Mouse (Mus musculus) CH12.LX (cell line): ENCODE results near the gene Ebf3. TPM values are rescaled to one million over a fixed set of nuclear protein-coding genes. Genes with fewer than 3 reads are reported as not detected.

Experiments used
- DNase-seq: peaks from one replicate; pipeline ENCODE4 v3.0.0-alpha.2; 2013; ENCODE audit errors: extremely low read depth
- H3K27ac ChIP-seq: 2 replicates; pipeline ENCODE4 v1.5.1; 2012; ENCODE audit warnings: low read depth, mild to moderate bottlenecking, control low read depth, moderate library complexity; ENCODE audit not compliant: insufficient read depth
- H3K27me3 ChIP-seq: replicated peaks from 2 replicates; pipeline ENCODE3; 2012; ENCODE audit warnings: inconsistent platforms
- H3K36me3 ChIP-seq, 2 experiments: replicated peaks in 1 of 2; 2 replicates each; pipeline versions ENCODE3 to v1.6.1; 2012; ENCODE audit warnings: inconsistent platforms in 1 of 2, low read length in 1 of 2, mild to moderate bottlenecking in 1 of 2, mixed read lengths in 1 of 2, moderate library complexity in 1 of 2; ENCODE audit not compliant: control insufficient read depth in 1 of 2, insufficient read depth in 1 of 2
- H3K4me1 ChIP-seq, 2 experiments: 2 replicates each; pipeline ENCODE4 v1.6.1; 2012; ENCODE audit warnings: inconsistent platforms in 1 of 2, moderate library complexity in 1 of 2; ENCODE audit not compliant: insufficient read depth in 2 of 2, control insufficient read depth in 1 of 2
- H3K4me2 ChIP-seq: 2 replicates; pipeline ENCODE4 v1.6.1; 2012; ENCODE audit warnings: low read depth, mild to moderate bottlenecking, control low read depth; ENCODE audit not compliant: poor library complexity, insufficient read depth, severe bottlenecking
- H3K4me3 ChIP-seq, 3 experiments: fragments of 150-350 bp in 1 of 3; sonication (generic) in 1 of 3; replicated peaks in 1 of 3; 2 replicates each; pipeline versions ENCODE3 to v1.5.1; 2011 to 2012; ENCODE audit warnings: low read depth in 2 of 3, low read length in 2 of 3, mild to moderate bottlenecking in 2 of 3, moderate library complexity in 2 of 3, control low read depth in 1 of 3, improper control_type of control experiment in 1 of 3, inconsistent platforms in 1 of 3, mixed read lengths in 1 of 3; ENCODE audit not compliant: poor library complexity in 1 of 3
- H3K79me2 ChIP-seq: replicated peaks from 2 replicates; pipeline ENCODE4 v1.6.1; 2012; ENCODE audit warnings: mild to moderate bottlenecking, moderate library complexity; ENCODE audit not compliant: control insufficient read depth, poor library complexity, insufficient read depth, severe bottlenecking; ENCODE audit errors: extremely low read depth
- H3K9ac ChIP-seq: 2 replicates; pipeline ENCODE4 v1.6.1; 2012; ENCODE audit warnings: low read depth, mild to moderate bottlenecking, control low read depth, moderate library complexity; ENCODE audit not compliant: insufficient read depth
- H3K9me3 ChIP-seq: replicated peaks from 2 replicates; pipeline ENCODE3; 2012; ENCODE audit warnings: low read length, inconsistent platforms, mixed read lengths
- BHLHE40 ChIP-seq: IDR thresholded peaks from 2 replicates; pipeline ENCODE4 v1.6.1; 2011; ENCODE audit warnings: mild to moderate bottlenecking, low read depth, low read length, improper control_type of control experiment
- CHD2 ChIP-seq: IDR thresholded peaks from 2 replicates; pipeline ENCODE4 v1.6.1; 2011; ENCODE audit warnings: low read length, improper control_type of control experiment
- CTCF ChIP-seq, 2 experiments: IDR thresholded peaks in 1 of 2; conservative IDR thresholded peaks in 1 of 2; 2 replicates each; pipeline ENCODE4 v1.5.1; 2011 to 2012; ENCODE audit warnings: low read depth in 2 of 2, low read length in 2 of 2, improper control_type of control experiment in 1 of 2, inconsistent platforms in 1 of 2, mild to moderate bottlenecking in 1 of 2, moderate library complexity in 1 of 2
- EP300 ChIP-seq: IDR thresholded peaks from 2 replicates; pipeline ENCODE4 v1.6.1; 2011; ENCODE audit warnings: low read length, improper control_type of control experiment
- ETS1 ChIP-seq: conservative IDR thresholded peaks from 2 replicates; pipeline ENCODE4 v1.6.1; 2012; ENCODE audit warnings: low read depth, mild to moderate bottlenecking, inconsistent platforms, low read length, improper control_type of control experiment, moderate library complexity
- HCFC1 ChIP-seq: IDR thresholded peaks from 2 replicates; pipeline ENCODE4 v1.6.1; 2012; ENCODE audit warnings: low read depth, mild to moderate bottlenecking, inconsistent platforms, low read length, improper control_type of control experiment
- IRF4 ChIP-seq: IDR thresholded peaks from 2 replicates; pipeline ENCODE4 v1.6.1; 2014; ENCODE audit warnings: low read depth, mild to moderate bottlenecking, inconsistent platforms, low read length, improper control_type of control experiment
- JUN ChIP-seq: IDR thresholded peaks from 2 replicates; pipeline ENCODE4 v1.6.1; 2011; ENCODE audit warnings: low read depth, mild to moderate bottlenecking, low read length, improper control_type of control experiment, moderate library complexity; ENCODE audit not compliant: insufficient read depth
- JUND ChIP-seq: conservative IDR thresholded peaks from 2 replicates; pipeline ENCODE4 v1.6.1; 2011; ENCODE audit warnings: low read depth, low read length, improper control_type of control experiment
- KAT2A ChIP-seq: IDR thresholded peaks from 2 replicates; pipeline ENCODE4 v1.6.1; 2012; ENCODE audit warnings: low read length, improper control_type of control experiment, inconsistent platforms; ENCODE audit not compliant: insufficient replicate concordance
- MAFK ChIP-seq: IDR thresholded peaks from 2 replicates; pipeline ENCODE4 v1.6.1; 2011; ENCODE audit warnings: low read length, improper control_type of control experiment; ENCODE audit not compliant: insufficient replicate concordance
- MAX ChIP-seq: IDR thresholded peaks from 2 replicates; pipeline ENCODE4 v1.6.1; 2011; ENCODE audit warnings: low read length, improper control_type of control experiment
- MAZ ChIP-seq: IDR thresholded peaks from 2 replicates; pipeline ENCODE4 v1.6.1; 2012; ENCODE audit warnings: low read depth, mild to moderate bottlenecking, inconsistent platforms, low read length, improper control_type of control experiment, moderate library complexity
- MEF2A ChIP-seq: IDR thresholded peaks from 2 replicates; pipeline ENCODE4 v1.6.1; 2014; ENCODE audit warnings: low read depth, mild to moderate bottlenecking, inconsistent platforms, low read length, improper control_type of control experiment, borderline replicate concordance
- MYC ChIP-seq: IDR thresholded peaks from 2 replicates; pipeline ENCODE4 v1.6.1; 2011; ENCODE audit warnings: low read depth, mild to moderate bottlenecking, improper control_type of control experiment, low read length
- NELFE ChIP-seq: IDR thresholded peaks from 2 replicates; pipeline ENCODE4 v1.6.1; 2011; ENCODE audit warnings: low read depth, low read length, improper control_type of control experiment
- POLR2A ChIP-seq: IDR thresholded peaks from 2 replicates; pipeline ENCODE4 v1.6.1; 2011; ENCODE audit warnings: low read depth, mild to moderate bottlenecking, improper control_type of control experiment, low read length
- POLR2AphosphoS2 ChIP-seq: IDR thresholded peaks from 2 replicates; pipeline ENCODE4 v1.6.1; 2011; ENCODE audit warnings: low read depth, low read length, improper control_type of control experiment
- RAD21 ChIP-seq: IDR thresholded peaks from 2 replicates; pipeline ENCODE4 v1.6.1; 2011; ENCODE audit warnings: low read depth, mild to moderate bottlenecking, low read length, improper control_type of control experiment, moderate library complexity
- SMC3 ChIP-seq: IDR thresholded peaks from 2 replicates; pipeline ENCODE4 v1.6.1; 2011; ENCODE audit warnings: low read depth, low read length, improper control_type of control experiment
- TCF12 ChIP-seq: IDR thresholded peaks from 2 replicates; pipeline ENCODE4 v1.6.1; 2014; ENCODE audit warnings: low read depth, mild to moderate bottlenecking, inconsistent platforms, low read length, improper control_type of control experiment
- USF2 ChIP-seq: conservative IDR thresholded peaks from 2 replicates; pipeline ENCODE4 v1.6.1; 2011; ENCODE audit warnings: low read depth, low read length, improper control_type of control experiment
- ZC3H11A ChIP-seq: IDR thresholded peaks from 2 replicates; pipeline ENCODE4 v1.6.1; 2012; ENCODE audit warnings: low read depth, mild to moderate bottlenecking, inconsistent platforms, low read length, improper control_type of control experiment
- ZKSCAN1 ChIP-seq: IDR thresholded peaks from 2 replicates; pipeline ENCODE4 v1.6.1; 2012; ENCODE audit warnings: low read depth, inconsistent platforms, low read length, improper control_type of control experiment, borderline replicate concordance
- ZMIZ1 ChIP-seq: IDR thresholded peaks from 2 replicates; pipeline ENCODE4 v1.6.1; 2012; ENCODE audit warnings: low read depth, mild to moderate bottlenecking, inconsistent platforms, low read length, improper control_type of control experiment
- dilution Hi-C: fragments of 300-500 bp; cut with MboI; formaldehyde crosslinking; loops from 2 replicates; pipeline ENCODE4 v1.14.3; 2020; ENCODE audit warnings: low sequenced_read_pairs; ENCODE audit not compliant: extremely low pct_unique_long_range_greater_than_20kb, extremely low pct_ligation_motif_present
- in situ Hi-C: fragments of 300-500 bp; cut with MboI; formaldehyde crosslinking; loops from 3 replicates; pipeline ENCODE4 v1.14.3; 2019; ENCODE audit warnings: low sequenced_read_pairs, low pct_ligation_motif_present, low pct_unique_long_range_greater_than_20kb, mixed read lengths
- polyA plus RNA-seq: library from polyadenylated mRNA; unstranded; fragments of >175 nt; gene quantifications from 2 replicates; pipeline ENCODE4 v1.2.1, GENCODE M21; 2012; ENCODE audit warnings: low read depth; ENCODE audit not compliant: insufficient read length
- total RNA-seq, 2 experiments: library from RNA; depleted of rRNA; stranded (reverse); fragments of 300-350 nt in 1 of 2; fragments of >200 nt in 1 of 2; gene quantifications; 2 replicates each; pipeline ENCODE4 v1.2.3; 2012 to 2014

The Ebf3 gene
- total and polyA plus RNA-seq, 3 experiments = 0.10 to 0.89 TPM; not detected in 1

GRCm38 (mm10) chr7:137237419-137237818 is 76.8 kb downstream of the Ebf3 start:
- Histone ChIP-seq H3K9me3 (no peaks in the 10 kb centered on the region), H3K9ac (no peak overlapping the region), H3K27me3 (peaks cover 3% of the 10 kb centered on the region), H3K36me3 (no peaks in the 10 kb centered on the region), H3K27ac (no peak overlapping the region), H3K79me2 (no peaks in the 10 kb centered on the region), H3K4me3 (no peak overlapping the region), H3K4me1 (no peaks in the 10 kb centered on the region), H3K4me2 (no peak overlapping the region)
- TF ChIP-seq HCFC1 = no peak
- no peak for TF ChIP-seq ZMIZ1
- no peak for TF ChIP-seq CTCF (conservative IDR thresholded peaks at IDR 0.05 in 1 of 2, IDR thresholded peaks at IDR 0.05 in 1 of 2; ENCODE audit: low read depth in 2 of 2, low read length in 2 of 2)
- no peak for TF ChIP-seq ETS1
- no peak for TF ChIP-seq NELFE
- no peak for TF ChIP-seq ZC3H11A
- TF ChIP-seq RAD21 = no peak
- no peak for TF ChIP-seq KAT2A
- TF ChIP-seq TCF12 = no peak
- TF ChIP-seq MAFK = no peak
- no peak for TF ChIP-seq POLR2A
- TF ChIP-seq JUND = no peak
- no peak for TF ChIP-seq JUN
- TF ChIP-seq BHLHE40 = no peak
- dilution Hi-C loops = no loop called here
- no peak for DNase-seq
- in situ Hi-C loops = no loop called here

- Histone ChIP-seq H3K4me3 (no peak overlapping the region), H3K27me3 (no peaks in the 10 kb centered on the region), H3K36me3 (no peaks in the 10 kb centered on the region), H3K79me2 (no peaks in the 10 kb centered on the region), H3K9me3 (no peaks in the 10 kb centered on the region), H3K4me2 (no peak overlapping the region), H3K4me1 (peaks cover 21 to 51% of the 10 kb centered on the region in 2 experiments), H3K9ac (no peak overlapping the region), H3K27ac (no peak overlapping the region)
- TF ChIP-seq EP300 (no peak), BHLHE40 (no peak), SMC3 (no peak), RAD21 (no peak), IRF4 (no peak), MYC (no peak), MAX (no peak), ZKSCAN1 (no peak), CHD2 (no peak), TCF12 (no peak), USF2 (no peak), MEF2A (no peak), MAZ (no peak), ETS1 (no peak), JUN (no peak), POLR2AphosphoS2 (no peak)
- dilution Hi-C loops = no loop called here
- in situ Hi-C loops = no loop called here
- no peak for DNase-seq
These were observed 90.4 kb downstream of the Ebf3 start for GRCm38 (mm10) chr7:137223823-137224222.
